Mouse (Mus musculus) testis, adult 2 months (tissue): Measurements from ENCODE around the gene Slc6a13. TPM values are rescaled to one million over a fixed set of nuclear protein-coding genes. Genes with fewer than 3 reads are reported as not detected.

Source experiments
- H3K27ac ChIP-seq: fragments of 200-500 bp; 2 replicates; pipeline ENCODE4 v1.5.1; 2012; ENCODE audit warnings: low read depth, low read length; ENCODE audit not compliant: control insufficient read depth, insufficient read depth
- H3K27me3 ChIP-seq: fragments of 200-500 bp; 2 replicates; pipeline ENCODE4 v1.6.1; 2012; ENCODE audit warnings: mild to moderate bottlenecking, low read length, moderate library complexity; ENCODE audit not compliant: control insufficient read depth, insufficient read depth
- H3K36me3 ChIP-seq: fragments of 200-500 bp; 2 replicates; pipeline ENCODE4 v1.6.1; 2012; ENCODE audit warnings: mild to moderate bottlenecking, low read length; ENCODE audit not compliant: control insufficient read depth, insufficient read depth
- H3K4me1 ChIP-seq: fragments of 200-500 bp; 2 replicates; pipeline ENCODE4 v1.6.1; 2012; ENCODE audit warnings: low read length; ENCODE audit not compliant: control insufficient read depth, insufficient read depth
- H3K4me3 ChIP-seq: fragments of 200-500 bp; 2 replicates; pipeline ENCODE4 v1.5.1; 2012; ENCODE audit warnings: low read depth, mild to moderate bottlenecking, low read length, moderate library complexity, mixed read lengths; ENCODE audit not compliant: control insufficient read depth
- CTCF ChIP-seq: fragments of 200-500 bp; IDR thresholded peaks from 2 replicates; pipeline ENCODE4 v1.5.1; 2012; ENCODE audit warnings: low read depth, mild to moderate bottlenecking, inconsistent platforms, low read length, moderate library complexity; ENCODE audit not compliant: control insufficient read depth, insufficient read depth, insufficient replicate concordance
- POLR2A ChIP-seq: fragments of 200-500 bp; IDR thresholded peaks from 2 replicates; pipeline ENCODE4 v1.6.1; 2012; ENCODE audit warnings: low read depth, mild to moderate bottlenecking, inconsistent platforms, low read length, moderate library complexity; ENCODE audit not compliant: control insufficient read depth
- polyA plus RNA-seq: library from polyadenylated mRNA; depleted of rRNA; stranded (reverse); fragments of >200 nt; gene quantifications from 2 replicates; pipeline ENCODE4 v1.2.3, GENCODE M21; 2012

Gene Slc6a13
- polyA plus RNA-seq, 1 experiment, result 0.86 TPM

GRCm38 (mm10) chr6:121341650-121342049 is 41.6 kb downstream of the Slc6a13 start:
- Histone ChIP-seq H3K27me3 (no peaks in the 10 kb centered on the region), H3K4me1 (peaks cover 2% of the 10 kb centered on the region), H3K36me3 (no peaks in the 10 kb centered on the region), H3K27ac (no peak overlapping the region), H3K4me3 (no peak overlapping the region)
- no peak for TF ChIP-seq CTCF
- no peak for TF ChIP-seq POLR2A

DNA sequence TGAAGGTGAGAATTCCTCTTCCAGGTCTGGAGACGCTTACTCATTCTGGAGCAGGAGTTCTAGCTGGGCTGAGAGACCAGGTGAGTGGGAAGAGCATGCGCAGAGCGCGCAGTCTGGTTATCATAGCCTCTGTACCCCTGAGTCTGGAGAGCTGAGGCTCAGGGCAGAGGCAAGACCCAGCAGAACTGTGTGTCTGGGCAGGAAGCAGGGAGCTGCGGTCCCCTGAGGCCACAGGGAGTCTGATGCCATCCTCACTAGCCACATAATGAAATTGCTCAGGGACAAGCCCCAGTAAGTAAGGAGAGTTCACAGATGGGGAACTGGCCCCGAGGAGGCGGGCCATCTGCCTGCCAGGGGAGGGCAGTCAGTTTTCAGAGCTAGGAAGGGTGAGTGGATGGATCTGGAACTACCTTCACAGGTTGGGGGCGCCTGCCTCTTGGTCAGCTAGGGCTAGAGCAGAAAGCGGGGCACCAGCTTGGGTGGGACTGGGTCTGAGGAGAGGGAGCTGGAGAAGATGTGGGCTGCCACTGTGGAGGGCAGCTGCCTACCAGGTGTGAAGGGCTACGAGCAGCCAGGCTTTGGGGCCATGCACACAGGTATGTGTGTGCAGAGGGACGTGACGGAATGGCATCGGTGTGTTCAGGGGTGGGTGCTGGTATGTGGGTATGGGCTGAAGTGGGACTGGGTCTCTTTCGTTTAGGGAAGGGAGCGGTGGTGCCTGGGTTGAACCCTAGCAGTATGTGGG is 43.2 kb downstream of the Slc6a13 start, which contains the start of gene Slc6a12:
Gene Slc6a12, plus strand, starts transcription at position 51 of the 745 bp plus-strand sequence.
- H3K27me3 ChIP-seq, result no peaks in the 10 kb centered on the region
- no peaks in the 10 kb centered on the region for H3K36me3 ChIP-seq
- H3K4me1 ChIP-seq, result peaks cover 2% of the 10 kb centered on the region
- H3K27ac ChIP-seq, result no peak within 1 kb of the TSS
- TF ChIP-seq CTCF (no peak), POLR2A (no peak)
- H3K4me3 ChIP-seq, result no peak within 1 kb of the TSS

DNA sequence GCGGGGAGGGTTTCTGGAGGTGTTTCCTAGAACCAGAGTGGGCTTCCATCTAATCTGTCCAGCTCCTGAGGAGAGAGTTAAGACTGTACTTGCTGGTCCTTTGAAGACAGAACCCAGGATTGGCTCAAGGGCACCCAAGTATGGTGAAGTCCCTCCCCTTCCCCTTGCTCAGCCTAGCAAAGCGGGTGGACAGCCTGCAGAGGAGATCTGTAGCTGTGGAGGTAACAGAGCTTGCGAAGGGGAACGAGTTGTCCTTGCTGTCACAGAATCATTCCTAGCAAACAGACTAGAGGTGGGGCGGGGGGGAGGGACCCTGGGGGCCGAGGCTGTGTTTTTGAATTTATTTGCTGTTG is 43.7 kb downstream of the Slc6a13 start:
- H3K27me3 ChIP-seq, result no peaks in the 10 kb centered on the region
- TF ChIP-seq CTCF, result no peak
- no peak for TF ChIP-seq POLR2A
- H3K4me3 ChIP-seq, result no peak overlapping the region

GRCm38 (mm10) chr6:121344329-121344728 is 44.3 kb downstream of the Slc6a13 start:
- H3K36me3 ChIP-seq, result no peaks in the 10 kb centered on the region
- H3K4me1 ChIP-seq, result peaks cover 2% of the 10 kb centered on the region
- H3K4me3 ChIP-seq, result no peak overlapping the region
- no peaks in the 10 kb centered on the region for H3K27me3 ChIP-seq
- no peak overlapping the region for H3K27ac ChIP-seq
- TF ChIP-seq CTCF (no peak), POLR2A (no peak)

More for the DNA sequence above, 43.7 kb downstream of the Slc6a13 start:
- no peaks in the 10 kb centered on the region for H3K36me3 ChIP-seq
- peaks cover 2% of the 10 kb centered on the region for H3K4me1 ChIP-seq
- no peak overlapping the region for H3K27ac ChIP-seq

DNA sequence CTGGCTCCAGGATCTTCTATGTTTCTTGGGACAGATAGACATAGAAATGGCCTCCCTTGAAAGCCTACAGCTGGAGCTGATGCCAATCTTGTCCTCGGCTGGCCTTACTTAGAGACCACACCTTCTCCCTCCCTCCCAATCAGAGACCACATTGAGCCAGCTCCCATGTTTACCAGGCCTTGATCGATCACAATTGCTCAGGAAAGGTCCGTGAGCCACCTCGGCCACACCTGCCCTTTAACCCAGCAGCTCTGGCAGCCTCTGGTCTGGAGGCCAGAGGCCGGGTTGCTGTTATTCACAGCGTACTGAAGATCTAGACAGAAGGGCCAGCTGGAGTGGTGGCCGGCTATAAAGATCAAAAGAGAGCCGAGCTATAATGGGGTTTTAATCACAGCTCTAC is 46.4 kb downstream of the Slc6a13 start:
- Histone ChIP-seq H3K27ac (no peak overlapping the region), H3K27me3 (no peaks in the 10 kb centered on the region), H3K4me3 (no peak overlapping the region), H3K36me3 (no peaks in the 10 kb centered on the region), H3K4me1 (peaks cover 2% of the 10 kb centered on the region)
- TF ChIP-seq CTCF (no peak), POLR2A (no peak)

- no peak overlapping the region for H3K4me3 ChIP-seq
- TF ChIP-seq CTCF, result no peak
- TF ChIP-seq POLR2A, result no peak
Measured at GRCm38 (mm10) chr6:121352276-121352675, 52.2 kb downstream of the Slc6a13 start.

GRCm38 (mm10) chr6:121356041-121356440 is 56.0 kb downstream of the Slc6a13 start:
- Histone ChIP-seq H3K4me3 (no peak overlapping the region), H3K27me3 (no peaks in the 10 kb centered on the region), H3K27ac (no peak overlapping the region), H3K4me1 (no peaks in the 10 kb centered on the region), H3K36me3 (no peaks in the 10 kb centered on the region)
- TF ChIP-seq CTCF, result no peak
- no peak for TF ChIP-seq POLR2A

More at GRCm38 (mm10) chr6:121352276-121352675, 52.2 kb downstream of the Slc6a13 start:
- H3K36me3 ChIP-seq, result no peaks in the 10 kb centered on the region
- H3K4me1 ChIP-seq, result no peaks in the 10 kb centered on the region
- H3K27ac ChIP-seq, result no peak overlapping the region
- H3K27me3 ChIP-seq, result no peaks in the 10 kb centered on the region
